In genomic region chr19:4119716-4120487, GRCm38 (mm10) we compare ENCODE assay signal across 9 mouse cellular contexts. TPM values are rescaled to one million over a fixed set of nuclear protein-coding genes. Genes with fewer than 3 reads are reported as not detected.
DNase-seq lines count a peak whose midpoint lies in the region; ATAC-seq lines count a peak whose summit lies in the region.
"Had no signal": no experiment of that assay in that cellular context is flagged by ENCODE, and none has a peak within 500 bp of the region (broad histone marks: within the 10 kb centered on the region; RNA-seq: fewer than 3 reads in every experiment).

No protein-coding gene starts in this region.

- no peak for DNase-seq in intestine, embryonic 14.5 days (ENCODE audit: low spot score)
- peak; percentile 91 for DNase-seq in CD4-positive, CD25-positive, alpha-beta regulatory T cell, adult 2 months (ENCODE audit: low read depth, low spot score)
- DNase-seq in layer of hippocampus, postnatal 14 days (ENCODE audit: low spot score in 2 of 2) = no peak
- DNase-seq in frontal cortex, postnatal 36 days (ENCODE audit: low spot score in 2 of 2) = no peak
- no peak for DNase-seq in gastrocnemius, postnatal 25 days
- DNase-seq: layer of hippocampus, postnatal 36 days had no signal

- no peaks in the 10 kb centered on the region for H3K27me3 ChIP-seq in intestine, embryonic 14.5 days (replicated peaks; ENCODE audit: control insufficient read depth, insufficient read depth, low read length)
- H3K27me3 ChIP-seq in intestine, embryonic 16.5 days (replicated peaks; ENCODE audit: control insufficient read depth, insufficient read depth, low read length) = no peaks in the 10 kb centered on the region
- no peaks in the 10 kb centered on the region for H3K27me3 ChIP-seq in embryonic facial prominence, embryonic 15.5 days
- no peaks in the 10 kb centered on the region for H3K27me3 ChIP-seq in liver, embryonic 16.5 days (ENCODE audit: control insufficient read depth, insufficient read depth, low read depth, low read length)

- WGBS in intestine, embryonic 14.5 days = 85% methylated on average over 6 of the region's 6 CpGs
- WGBS in intestine, embryonic 16.5 days = 80% methylated on average over 6 of the region's 6 CpGs
- 77% methylated on average over 6 of the region's 6 CpGs for WGBS in embryonic facial prominence, embryonic 15.5 days
- WGBS in liver, embryonic 16.5 days (ENCODE audit: insufficient replicate concordance) = 54% methylated on average over 6 of the region's 6 CpGs

- peaks cover 37% of the 10 kb centered on the region for H3K36me3 ChIP-seq in intestine, embryonic 14.5 days (ENCODE audit: control insufficient read depth, insufficient read depth, low read length)
- H3K36me3 ChIP-seq in intestine, embryonic 16.5 days (ENCODE audit: control insufficient read depth, insufficient read depth, low read length) = peaks cover 17% of the 10 kb centered on the region
- H3K36me3 ChIP-seq in embryonic facial prominence, embryonic 15.5 days = peaks cover 28% of the 10 kb centered on the region
- H3K36me3 ChIP-seq in liver, embryonic 16.5 days (ENCODE audit: control insufficient read depth, insufficient read depth) = peaks cover 6% of the 10 kb centered on the region

- no peak overlapping the region for H3K9ac ChIP-seq in intestine, embryonic 14.5 days (ENCODE audit: low read length)
- H3K9ac ChIP-seq in intestine, embryonic 16.5 days (ENCODE audit: low read depth, low read length) = no peak overlapping the region
- H3K9ac ChIP-seq in embryonic facial prominence, embryonic 15.5 days = no peak overlapping the region
- H3K9ac ChIP-seq in liver, embryonic 16.5 days (ENCODE audit: low read depth, low read length) = no peak overlapping the region

- H3K9me3 ChIP-seq in intestine, embryonic 14.5 days (ENCODE audit: control insufficient read depth, low read length) = no peaks in the 10 kb centered on the region
- H3K9me3 ChIP-seq in intestine, embryonic 16.5 days (ENCODE audit: control insufficient read depth, low read length) = no peaks in the 10 kb centered on the region
- no peaks in the 10 kb centered on the region for H3K9me3 ChIP-seq in embryonic facial prominence, embryonic 15.5 days (replicated peaks)
- no peaks in the 10 kb centered on the region for H3K9me3 ChIP-seq in liver, embryonic 16.5 days (replicated peaks; ENCODE audit: control insufficient read depth, low read length)

- H3K4me2 ChIP-seq in intestine, embryonic 14.5 days (ENCODE audit: low read length) = peak overlapping the region; percentile 50
- no peak overlapping the region for H3K4me2 ChIP-seq in intestine, embryonic 16.5 days (ENCODE audit: low read depth, low read length)
- H3K4me2 ChIP-seq in embryonic facial prominence, embryonic 15.5 days (replicated peaks) = peak overlapping the region; percentile 53
- peak overlapping the region; percentile 77 for H3K4me2 ChIP-seq in liver, embryonic 16.5 days (ENCODE audit: low read depth, low read length)

- H3K27ac ChIP-seq in intestine, embryonic 14.5 days (ENCODE audit: low read depth) = no peak overlapping the region
- H3K27ac ChIP-seq in intestine, embryonic 16.5 days (ENCODE audit: low read length) = no peak overlapping the region
- no peak overlapping the region for H3K27ac ChIP-seq in embryonic facial prominence, embryonic 15.5 days (replicated peaks)
- no peak overlapping the region for H3K27ac ChIP-seq in liver, embryonic 16.5 days (ENCODE audit: low read length)

- no peak overlapping the region for H3K4me3 ChIP-seq in intestine, embryonic 14.5 days (ENCODE audit: low read depth, low read length)
- no peak overlapping the region for H3K4me3 ChIP-seq in intestine, embryonic 16.5 days (ENCODE audit: low read length)
- no peak overlapping the region; the same call in 1 of the 2 replicates for H3K4me3 ChIP-seq in embryonic facial prominence, embryonic 15.5 days (replicated peaks)
- no peak overlapping the region for H3K4me3 ChIP-seq in liver, embryonic 16.5 days (ENCODE audit: low read depth, low read length)

- no peak for ATAC-seq in intestine, embryonic 14.5 days (replicated peaks; ENCODE audit: low FRiP score, low TSS enrichment, low read depth)
- no peak for ATAC-seq in intestine, embryonic 16.5 days
- no peak for ATAC-seq in embryonic facial prominence, embryonic 15.5 days (ENCODE audit: insufficient number of reproducible peaks, low FRiP score, low TSS enrichment, low read depth)
- ATAC-seq in liver, embryonic 16.5 days (ENCODE audit: low read depth) = no peak

- peaks cover 10% of the 10 kb centered on the region; the same call in 1 of the 2 replicates for H3K4me1 ChIP-seq in intestine, embryonic 14.5 days (replicated peaks; ENCODE audit: control insufficient read depth, insufficient read depth, low read length)
- peaks cover 13% of the 10 kb centered on the region for H3K4me1 ChIP-seq in intestine, embryonic 16.5 days (ENCODE audit: control insufficient read depth, insufficient read depth, low read length)
- H3K4me1 ChIP-seq in embryonic facial prominence, embryonic 15.5 days = peaks cover 25% of the 10 kb centered on the region
- peaks cover 41% of the 10 kb centered on the region for H3K4me1 ChIP-seq in liver, embryonic 16.5 days (ENCODE audit: control insufficient read depth, low read depth, low read length)

RNA-seq across cellular contexts. Expression of gene Aip, which starts 5.8 kb away (rescaled TPM):
- polyA plus RNA-seq in intestine, embryonic 14.5 days (2014; fragmentation: Nextera tagmentation; extraction: Ambion mirVana) = 89.7 and 96.0 TPM in 2 replicates
- polyA plus RNA-seq in intestine, embryonic 16.5 days (2015; fragmentation: Nextera tagmentation; extraction: Ambion mirVana) = 78.4 and 81.2 TPM in 2 replicates
- 98.5 and 100 TPM in 2 replicates for polyA plus RNA-seq in embryonic facial prominence, embryonic 15.5 days (2015; fragmentation: Nextera tagmentation; extraction: Ambion mirVana)
- polyA plus RNA-seq in liver, embryonic 16.5 days (2015; fragmentation: Nextera tagmentation; extraction: Ambion mirVana) = 32.4 and 32.6 TPM in 2 replicates
- 10 to 100 TPM; 73.9 to 83.2 TPM for total RNA-seq in layer of hippocampus, postnatal 14 days (2021)
- 10 to 100 TPM; 58.2 to 68.5 TPM for total RNA-seq in gastrocnemius, postnatal 25 days (2021)

RNA-seq across cellular contexts. Expression of gene Gpr152, which starts 19.7 kb away (rescaled TPM):
- polyA plus RNA-seq in intestine, embryonic 14.5 days (2014; fragmentation: Nextera tagmentation; extraction: Ambion mirVana) = not detected in 2 replicates
- polyA plus RNA-seq in intestine, embryonic 16.5 days (2015; fragmentation: Nextera tagmentation; extraction: Ambion mirVana) = 0.04 TPM in 1 of 2 replicates, not detected in the other
- not detected in 2 replicates for polyA plus RNA-seq in embryonic facial prominence, embryonic 15.5 days (2015; fragmentation: Nextera tagmentation; extraction: Ambion mirVana)
- polyA plus RNA-seq in liver, embryonic 16.5 days (2015; fragmentation: Nextera tagmentation; extraction: Ambion mirVana) = 0.02 TPM in 1 of 2 replicates, not detected in the other
- total RNA-seq in layer of hippocampus, postnatal 14 days (2021) = not detected
- not detected for total RNA-seq in gastrocnemius, postnatal 25 days (2021)

RNA-seq across cellular contexts. Expression of gene Pitpnm1, which starts 20.1 kb away (rescaled TPM):
- 13.3 and 14.3 TPM in 2 replicates for polyA plus RNA-seq in intestine, embryonic 14.5 days (2014; fragmentation: Nextera tagmentation; extraction: Ambion mirVana)
- 17.5 and 19.7 TPM in 2 replicates for polyA plus RNA-seq in intestine, embryonic 16.5 days (2015; fragmentation: Nextera tagmentation; extraction: Ambion mirVana)
- 9.7 and 10.8 TPM in 2 replicates for polyA plus RNA-seq in embryonic facial prominence, embryonic 15.5 days (2015; fragmentation: Nextera tagmentation; extraction: Ambion mirVana)
- 6.6 and 7.3 TPM in 2 replicates for polyA plus RNA-seq in liver, embryonic 16.5 days (2015; fragmentation: Nextera tagmentation; extraction: Ambion mirVana)
- 100 to 1,000 TPM; 192 to 214 TPM for total RNA-seq in layer of hippocampus, postnatal 14 days (2021)
- total RNA-seq in gastrocnemius, postnatal 25 days (2021) = 1 to 10 TPM; 2.8 to 5.7 TPM

RNA-seq across cellular contexts. Expression of gene Cdk2ap2, which starts 22.9 kb away (rescaled TPM):
- polyA plus RNA-seq in intestine, embryonic 14.5 days (2014; fragmentation: Nextera tagmentation; extraction: Ambion mirVana) = 87.4 and 103 TPM in 2 replicates
- polyA plus RNA-seq in intestine, embryonic 16.5 days (2015; fragmentation: Nextera tagmentation; extraction: Ambion mirVana) = 159 TPM in 2 replicates
- 84.6 and 92.8 TPM in 2 replicates for polyA plus RNA-seq in embryonic facial prominence, embryonic 15.5 days (2015; fragmentation: Nextera tagmentation; extraction: Ambion mirVana)
- polyA plus RNA-seq in liver, embryonic 16.5 days (2015; fragmentation: Nextera tagmentation; extraction: Ambion mirVana) = 112 and 117 TPM in 2 replicates
- total RNA-seq in layer of hippocampus, postnatal 14 days (2021) = 10 to 100 TPM; 25.0 to 34.1 TPM
- 10 to 100 TPM; 17.8 to 23.4 TPM for total RNA-seq in gastrocnemius, postnatal 25 days (2021)

RNA-seq across cellular contexts. Expression of gene Cabp4, which starts 23.9 kb away (rescaled TPM):
- polyA plus RNA-seq in intestine, embryonic 14.5 days (2014; fragmentation: Nextera tagmentation; extraction: Ambion mirVana) = 0.08 TPM in 1 of 2 replicates, not detected in the other
- polyA plus RNA-seq in intestine, embryonic 16.5 days (2015; fragmentation: Nextera tagmentation; extraction: Ambion mirVana) = 0.11 and 0.20 TPM in 2 replicates
- polyA plus RNA-seq in embryonic facial prominence, embryonic 15.5 days (2015; fragmentation: Nextera tagmentation; extraction: Ambion mirVana) = 0.31 and 0.37 TPM in 2 replicates
- polyA plus RNA-seq in liver, embryonic 16.5 days (2015; fragmentation: Nextera tagmentation; extraction: Ambion mirVana) = 0.18 and 0.20 TPM in 2 replicates
- not detected for total RNA-seq in layer of hippocampus, postnatal 14 days (2021)
- total RNA-seq in gastrocnemius, postnatal 25 days (2021) = not detected
